Mouse (Mus musculus): ENCODE results near the gene Lrmda. TPM values are rescaled to one million over a fixed set of nuclear protein-coding genes. Genes with fewer than 3 reads are reported as not detected.

Lrmda gene
- polyA plus RNA-seq, 1 experiment from 2014 or later: 0.57 TPM

GRCm38 (mm10) chr14:22647879-22648611 is 628.5 kb downstream of the Lrmda start:
- H3K9ac ChIP-seq: no peak overlapping the region
- no peak overlapping the region for H3K4me3 ChIP-seq (replicated peaks)
- 25% methylated on average over 9 of the region's 9 CpGs for WGBS
- no peaks in the 10 kb centered on the region for H3K9me3 ChIP-seq
- no peaks in the 10 kb centered on the region for H3K36me3 ChIP-seq
- peak overlapping the region; percentile 46 for H3K27ac ChIP-seq
- H3K4me2 ChIP-seq: no peak overlapping the region
- peak; percentile 40 for ATAC-seq (ENCODE audit: insufficient read depth, low FRiP score, low read depth)
- no peaks in the 10 kb centered on the region for H3K27me3 ChIP-seq (replicated peaks)
- peaks cover 27% of the 10 kb centered on the region for H3K4me1 ChIP-seq

- WGBS: 22% methylated on average over 5 of the region's 5 CpGs
- H3K27me3 ChIP-seq (replicated peaks): no peaks in the 10 kb centered on the region
- peaks cover 27% of the 10 kb centered on the region for H3K4me1 ChIP-seq
- H3K36me3 ChIP-seq: no peaks in the 10 kb centered on the region
- H3K9me3 ChIP-seq: no peaks in the 10 kb centered on the region
- no peak overlapping the region for H3K9ac ChIP-seq
- no peak overlapping the region for H3K4me2 ChIP-seq
- H3K27ac ChIP-seq: no peak overlapping the region
- H3K4me3 ChIP-seq (replicated peaks): no peak overlapping the region
- ATAC-seq (ENCODE audit: insufficient read depth, low FRiP score, low read depth): no peak
These were observed 629.9 kb downstream of the Lrmda start for GRCm38 (mm10) chr14:22649411-22649911.

DNA sequence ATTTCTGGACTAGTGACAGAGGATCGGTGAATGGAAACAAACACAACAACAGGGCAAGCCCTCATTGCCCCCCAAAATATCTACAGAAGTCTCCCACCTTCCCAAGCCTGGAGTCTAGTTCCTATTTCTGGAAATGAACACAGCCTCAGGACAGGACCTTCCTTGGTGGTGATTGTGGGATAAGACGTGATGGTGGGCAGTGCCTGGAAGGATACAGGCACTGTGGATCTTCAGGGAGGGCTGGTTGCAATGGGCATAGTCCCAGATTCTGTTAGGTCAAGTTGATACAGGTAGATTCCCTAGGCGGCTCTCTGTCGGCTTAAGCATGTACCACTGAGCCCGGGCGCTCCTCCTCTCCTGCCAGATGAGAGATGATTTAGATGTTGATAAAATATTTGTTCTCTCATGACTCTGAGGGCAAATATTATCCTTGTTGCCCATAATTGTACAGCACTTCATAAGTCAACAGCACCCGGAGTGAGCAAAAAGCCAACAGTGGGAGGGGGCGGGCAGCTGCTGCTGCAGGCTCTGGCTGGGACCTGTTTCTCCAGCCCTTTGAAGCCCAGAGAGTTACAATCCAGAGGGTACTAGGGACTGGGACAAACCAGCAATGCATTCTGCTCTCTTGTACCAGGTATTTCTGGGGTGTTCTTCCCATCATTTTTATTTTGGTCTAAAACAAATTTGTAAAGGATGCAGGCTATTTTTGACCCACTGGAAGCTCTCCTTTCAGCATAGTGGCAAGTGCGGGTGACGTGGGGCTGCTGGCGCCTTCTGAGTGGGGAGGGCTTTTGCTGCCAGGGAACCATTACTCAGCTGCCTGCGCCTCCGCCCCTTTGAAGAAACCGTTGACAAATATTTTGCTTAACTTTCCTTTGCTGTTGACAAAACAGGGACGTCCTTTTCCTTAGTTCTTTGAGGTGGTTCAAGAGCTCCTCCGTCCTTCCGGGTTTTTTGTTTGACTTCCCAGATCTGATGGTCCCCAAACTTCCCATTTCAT is 630.8 kb downstream of the Lrmda start:
- Histone ChIP-seq H3K4me1 (peaks cover 27% of the 10 kb centered on the region), H3K27me3 (replicated peaks) (no peaks in the 10 kb centered on the region), H3K9me3 (no peaks in the 10 kb centered on the region), H3K27ac (peak overlapping the region; percentile 67), H3K36me3 (no peaks in the 10 kb centered on the region), H3K9ac (no peak overlapping the region), H3K4me3 (replicated peaks) (no peak overlapping the region), H3K4me2 (peak overlapping the region; percentile 30)
- peak; percentile 41 for ATAC-seq (ENCODE audit: insufficient read depth, low FRiP score, low read depth)
- WGBS: 41% methylated on average over 17 of the region's 17 CpGs

DNA sequence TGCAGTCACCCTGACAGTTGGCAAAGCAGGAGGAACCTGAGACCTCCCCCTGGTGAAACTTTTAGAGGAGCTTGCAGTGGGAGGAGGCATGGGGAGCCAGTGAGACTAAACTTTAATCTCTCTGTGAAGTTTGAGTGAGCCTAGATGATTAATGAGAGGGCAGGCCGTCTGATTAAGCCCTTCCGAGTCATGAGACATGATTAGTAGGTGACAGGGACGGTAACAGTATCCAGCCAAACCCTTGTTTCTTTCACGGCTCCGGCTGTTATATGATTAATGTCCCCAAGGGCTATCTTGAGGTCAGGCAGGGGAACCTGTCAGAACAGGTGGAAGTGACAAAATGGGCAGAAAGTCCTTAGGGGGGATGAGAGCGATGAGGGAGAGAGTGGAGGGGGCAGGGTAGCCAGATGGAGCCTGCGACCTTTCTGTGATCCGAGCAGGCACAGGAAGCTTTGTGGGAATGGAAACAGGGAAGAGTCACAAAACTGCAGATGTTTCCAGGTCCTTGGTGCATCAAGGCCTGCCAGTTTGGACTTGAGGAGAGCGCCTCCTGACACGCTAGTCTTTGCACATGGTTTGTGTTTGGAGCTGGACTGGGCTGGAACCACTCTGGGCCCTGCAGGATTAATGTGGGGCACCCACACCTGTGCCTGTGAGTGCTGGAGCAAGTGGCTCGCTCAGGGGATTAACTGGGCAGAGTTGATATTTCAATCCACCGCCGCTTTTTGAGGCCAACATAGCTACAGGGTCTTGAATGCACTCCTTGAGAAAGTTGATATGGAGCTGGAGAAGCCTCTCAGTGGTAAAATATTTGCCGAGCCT is 631.8 kb downstream of the Lrmda start:
- Histone ChIP-seq H3K4me2 (peak overlapping the region; percentile 30), H3K36me3 (no peaks in the 10 kb centered on the region), H3K9me3 (no peaks in the 10 kb centered on the region), H3K4me3 (replicated peaks) (no peak overlapping the region), H3K9ac (no peak overlapping the region), H3K27me3 (replicated peaks) (no peaks in the 10 kb centered on the region), H3K4me1 (peaks cover 27% of the 10 kb centered on the region), H3K27ac (peak overlapping the region; percentile 67)
- ATAC-seq (ENCODE audit: insufficient read depth, low FRiP score, low read depth): no peak
- 31% methylated on average over 14 of the region's 14 CpGs for WGBS

DNA sequence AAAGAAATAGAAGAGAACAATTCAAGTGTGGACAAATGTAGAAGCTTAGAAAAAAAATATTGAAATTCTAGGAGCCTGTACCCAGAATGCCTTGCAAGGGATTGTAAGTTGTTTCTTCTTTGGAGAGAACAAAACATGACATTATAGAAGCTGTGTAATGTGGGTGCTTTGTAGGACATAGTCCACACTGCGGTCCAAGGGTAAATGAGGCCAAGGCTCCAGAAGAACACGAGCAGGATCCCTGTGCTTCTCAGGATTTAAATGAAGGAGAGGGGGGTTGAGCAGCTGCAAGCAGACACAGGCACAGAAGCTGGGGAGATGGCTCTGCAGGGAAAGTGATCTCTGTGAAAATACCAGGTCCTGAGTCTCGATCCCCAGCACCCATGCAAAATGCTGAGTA is 643.0 kb downstream of the Lrmda start:
- 58% methylated on average over 3 of the region's 3 CpGs for WGBS
- no peak overlapping the region for H3K27ac ChIP-seq
- no peaks in the 10 kb centered on the region for H3K27me3 ChIP-seq (replicated peaks)

DNA sequence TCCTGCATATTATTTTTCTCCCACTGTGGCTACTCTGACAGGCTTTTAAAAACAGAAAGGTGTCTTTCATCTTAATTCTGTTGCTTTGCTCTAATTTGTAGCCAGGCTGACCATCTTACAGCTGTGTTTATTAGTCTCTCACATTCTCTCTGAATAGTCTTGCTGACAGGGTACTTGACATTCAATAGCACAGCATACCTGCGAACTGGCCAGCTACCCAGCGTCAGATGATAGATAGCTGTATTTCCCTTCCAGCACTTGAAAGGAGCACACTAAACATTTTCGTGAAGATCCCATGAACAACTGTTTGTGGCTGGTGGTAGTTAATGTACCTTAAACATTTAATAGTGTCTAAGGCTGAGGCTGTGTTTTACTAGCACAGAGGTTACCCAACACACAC is 646.9 kb downstream of the Lrmda start:
- Histone ChIP-seq H3K4me1 (no peaks in the 10 kb centered on the region), H3K4me2 (no peak overlapping the region), H3K36me3 (no peaks in the 10 kb centered on the region), H3K27ac (no peak overlapping the region), H3K27me3 (replicated peaks) (no peaks in the 10 kb centered on the region), H3K4me3 (replicated peaks) (no peak overlapping the region), H3K9me3 (no peaks in the 10 kb centered on the region), H3K9ac (no peak overlapping the region)
- 62% methylated on average over 3 of the region's 3 CpGs for WGBS
- ATAC-seq (ENCODE audit: insufficient read depth, low FRiP score, low read depth): no peak

More for the DNA sequence above, 643.0 kb downstream of the Lrmda start:
- Histone ChIP-seq H3K4me2 (no peak overlapping the region), H3K4me1 (no peaks in the 10 kb centered on the region), H3K36me3 (no peaks in the 10 kb centered on the region), H3K9ac (no peak overlapping the region), H3K4me3 (replicated peaks) (no peak overlapping the region), H3K9me3 (no peaks in the 10 kb centered on the region)
- ATAC-seq (ENCODE audit: insufficient read depth, low FRiP score, low read depth): no peak

GRCm38 (mm10) chr14:22668302-22668701 is 648.8 kb downstream of the Lrmda start:
- Histone ChIP-seq H3K4me3 (replicated peaks) (no peak overlapping the region), H3K27me3 (replicated peaks) (no peaks in the 10 kb centered on the region), H3K9me3 (no peaks in the 10 kb centered on the region), H3K27ac (no peak overlapping the region), H3K4me1 (no peaks in the 10 kb centered on the region), H3K9ac (no peak overlapping the region), H3K4me2 (no peak overlapping the region), H3K36me3 (no peaks in the 10 kb centered on the region)
- ATAC-seq (ENCODE audit: insufficient read depth, low FRiP score, low read depth): no peak
- 35% methylated on average over 8 of the region's 8 CpGs for WGBS

GRCm38 (mm10) chr14:22668711-22669110 is 649.2 kb downstream of the Lrmda start:
- no peak overlapping the region for H3K9ac ChIP-seq
- no peaks in the 10 kb centered on the region for H3K4me1 ChIP-seq
- no peaks in the 10 kb centered on the region for H3K27me3 ChIP-seq (replicated peaks)
- ATAC-seq (ENCODE audit: insufficient read depth, low FRiP score, low read depth): no peak
- H3K9me3 ChIP-seq: no peaks in the 10 kb centered on the region
- no peak overlapping the region for H3K4me3 ChIP-seq (replicated peaks)
- no peak overlapping the region for H3K27ac ChIP-seq
- no peak overlapping the region for H3K4me2 ChIP-seq
- 35% methylated on average over 6 of the region's 6 CpGs for WGBS
- H3K36me3 ChIP-seq: no peaks in the 10 kb centered on the region

DNA sequence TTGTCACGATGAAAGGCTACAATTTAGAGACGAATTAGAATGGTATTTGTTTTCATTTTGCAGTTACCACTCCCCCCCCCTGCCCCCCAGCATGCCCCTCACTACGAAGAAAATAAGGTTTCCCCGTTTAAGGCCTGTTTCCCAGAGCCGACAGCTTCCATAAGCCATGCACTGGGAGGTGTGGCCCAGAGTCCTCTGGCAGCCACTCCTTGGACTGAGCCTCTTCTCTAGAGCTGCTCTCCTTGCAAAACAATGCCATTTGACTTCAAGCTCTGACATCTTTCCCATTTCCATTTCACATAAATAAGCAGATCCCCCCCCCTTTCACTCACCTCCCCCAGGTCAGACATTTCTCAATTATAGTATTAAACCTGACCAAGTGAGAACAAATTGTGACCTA is 654.1 kb downstream of the Lrmda start:
- ATAC-seq (ENCODE audit: insufficient read depth, low FRiP score, low read depth): no peak
- Histone ChIP-seq H3K4me1 (no peaks in the 10 kb centered on the region), H3K4me3 (replicated peaks) (no peak overlapping the region), H3K9me3 (no peaks in the 10 kb centered on the region), H3K27me3 (replicated peaks) (no peaks in the 10 kb centered on the region), H3K9ac (no peak overlapping the region), H3K36me3 (no peaks in the 10 kb centered on the region), H3K4me2 (no peak overlapping the region), H3K27ac (no peak overlapping the region)
- 30% methylated on average over 5 of the region's 5 CpGs for WGBS

- Histone ChIP-seq H3K4me2 (no peak overlapping the region), H3K27ac (0 out of 2 replicates have a peak overlapping the region, but pooled peaks have one; percentile 4), H3K9ac (no peak overlapping the region), H3K27me3 (replicated peaks) (no peaks in the 10 kb centered on the region), H3K4me1 (no peaks in the 10 kb centered on the region), H3K9me3 (no peaks in the 10 kb centered on the region), H3K36me3 (no peaks in the 10 kb centered on the region), H3K4me3 (replicated peaks) (no peak overlapping the region)
- 71% methylated on average over 5 of the region's 5 CpGs for WGBS
- ATAC-seq (ENCODE audit: insufficient read depth, low FRiP score, low read depth): no peak
These were observed 659.6 kb downstream of the Lrmda start for GRCm38 (mm10) chr14:22679008-22679704.

Measured in stomach, embryonic 15.5 days (tissue).